Mouse (Mus musculus) intestine, embryonic 15.5 days (tissue): ENCODE results near the gene Cpsf2. TPM values are rescaled to one million over a fixed set of nuclear protein-coding genes. Genes with fewer than 3 reads are reported as not detected.

Experiments used
- ATAC-seq: fragments of 200-750 bp; cut with Nextera tagmentation; 2 replicates; pipeline ENCODE4 v1.8.0; 2017; ENCODE audit warnings: moderate TSS enrichment, moderate library complexity
- H3K27ac ChIP-seq: fragments of 300-500 bp; sonication (generic); 2 replicates; pipeline ENCODE4 v1.5.1; 2015; ENCODE audit warnings: mild to moderate bottlenecking, inconsistent platforms
- H3K27me3 ChIP-seq: fragments of 300-500 bp; sonication (generic); replicated peaks from 2 replicates; pipeline ENCODE4 v1.6.1; 2015; ENCODE audit warnings: inconsistent platforms
- H3K36me3 ChIP-seq: fragments of 300-500 bp; sonication (generic); 2 replicates; pipeline ENCODE4 v1.6.1; 2015; ENCODE audit warnings: inconsistent platforms
- H3K4me1 ChIP-seq: fragments of 300-500 bp; sonication (generic); replicated peaks from 2 replicates; pipeline ENCODE4 v1.6.1; 2015; ENCODE audit warnings: inconsistent platforms
- H3K4me2 ChIP-seq: fragments of 300-500 bp; sonication (generic); replicated peaks from 2 replicates; pipeline ENCODE4 v1.6.1; 2015; ENCODE audit warnings: mild to moderate bottlenecking, inconsistent platforms
- H3K4me3 ChIP-seq: fragments of 300-500 bp; sonication (generic); replicated peaks from 2 replicates; pipeline ENCODE4 v1.5.1; 2015; ENCODE audit warnings: inconsistent platforms
- H3K9ac ChIP-seq: fragments of 300-500 bp; sonication (generic); 2 replicates; pipeline ENCODE4 v1.6.1; 2015; ENCODE audit warnings: inconsistent platforms
- H3K9me3 ChIP-seq: fragments of 300-500 bp; sonication (generic); 2 replicates; pipeline ENCODE4 v1.6.1; 2016; ENCODE audit warnings: inconsistent platforms
- WGBS: fragments of 180-500 bp; shearing (Covaris S2); methylation state at CpG from one replicate; pipeline ENCODE4 v1.1.7; 2015; 5-methylcytosine and 5-hydroxymethylcytosine counted together
- polyA plus RNA-seq: library from polyadenylated mRNA; unstranded; fragments of >200 nt; fragmentation: Nextera tagmentation; extraction: Ambion mirVana; gene quantifications from 2 replicates; pipeline ENCODE4 v1.2.1, GENCODE M21; 2015

The Cpsf2 gene
- polyA plus RNA-seq, 1 experiment from 2014 or later: 27.1 TPM

GRCm38 (mm10) chr12:101985110-101985509 is 9.3 kb downstream of the Cpsf2 start:
- no peaks in the 10 kb centered on the region for H3K4me1 ChIP-seq
- WGBS: 53% methylated on average over 3 of the region's 3 CpGs
- H3K36me3 ChIP-seq: peaks cover 13% of the 10 kb centered on the region
- H3K27ac ChIP-seq: no peak overlapping the region
- no peak overlapping the region for H3K9ac ChIP-seq
- no peak overlapping the region for H3K4me3 ChIP-seq
- no peak overlapping the region for H3K4me2 ChIP-seq
- no peaks in the 10 kb centered on the region for H3K27me3 ChIP-seq
- H3K9me3 ChIP-seq: no peaks in the 10 kb centered on the region
- ATAC-seq: no peak

- Histone ChIP-seq H3K27me3 (no peaks in the 10 kb centered on the region), H3K36me3 (peaks cover 29% of the 10 kb centered on the region), H3K27ac (no peak overlapping the region), H3K4me3 (no peak overlapping the region), H3K9ac (no peak overlapping the region), H3K4me1 (no peaks in the 10 kb centered on the region), H3K9me3 (no peaks in the 10 kb centered on the region), H3K4me2 (no peak overlapping the region)
- WGBS: 88% methylated on average over 6 of the region's 6 CpGs
- ATAC-seq: no peak
Measured at GRCm38 (mm10) chr12:101987659-101988058, 11.9 kb downstream of the Cpsf2 start.

- H3K27me3 ChIP-seq: no peaks in the 10 kb centered on the region
- no peaks in the 10 kb centered on the region for H3K9me3 ChIP-seq
- H3K4me1 ChIP-seq: no peaks in the 10 kb centered on the region
- peaks cover 34% of the 10 kb centered on the region for H3K36me3 ChIP-seq
- ATAC-seq: no peak
- no peak overlapping the region for H3K27ac ChIP-seq
- no peak overlapping the region for H3K9ac ChIP-seq
- no peak overlapping the region for H3K4me3 ChIP-seq
- WGBS: 89% methylated on average over 8 of the region's 8 CpGs
- H3K4me2 ChIP-seq: no peak overlapping the region
Measured at GRCm38 (mm10) chr12:101994576-101995467, 19.0 kb downstream of the Cpsf2 start.

- no peaks in the 10 kb centered on the region for H3K27me3 ChIP-seq
- peaks cover 28% of the 10 kb centered on the region for H3K36me3 ChIP-seq
- no peak for ATAC-seq
- no peak overlapping the region for H3K4me2 ChIP-seq
- no peak overlapping the region for H3K9ac ChIP-seq
- WGBS: 81% methylated on average over 5 of the region's 5 CpGs
- no peak overlapping the region for H3K4me3 ChIP-seq
- no peak overlapping the region for H3K27ac ChIP-seq
- H3K9me3 ChIP-seq: no peaks in the 10 kb centered on the region
- no peaks in the 10 kb centered on the region for H3K4me1 ChIP-seq
Measured at GRCm38 (mm10) chr12:101998929-101999328, 23.1 kb downstream of the Cpsf2 start.

- no peak overlapping the region for H3K27ac ChIP-seq
- H3K9me3 ChIP-seq: no peaks in the 10 kb centered on the region
- no peak overlapping the region for H3K4me3 ChIP-seq
- H3K9ac ChIP-seq: no peak overlapping the region
- no peaks in the 10 kb centered on the region for H3K27me3 ChIP-seq
- 93% methylated on average over 11 of the region's 11 CpGs for WGBS
- peaks cover 28% of the 10 kb centered on the region for H3K36me3 ChIP-seq
- no peak overlapping the region for H3K4me2 ChIP-seq
- no peaks in the 10 kb centered on the region for H3K4me1 ChIP-seq
- ATAC-seq: no peak
Measured at GRCm38 (mm10) chr12:102000785-102001184, 25.0 kb downstream of the Cpsf2 start.

- Histone ChIP-seq H3K9me3 (no peaks in the 10 kb centered on the region), H3K4me3 (no peak overlapping the region), H3K36me3 (0 out of 2 replicates have a peak, but pooled peaks cover 2% of the 10 kb centered on the region), H3K4me2 (no peak overlapping the region), H3K27me3 (no peaks in the 10 kb centered on the region), H3K4me1 (no peaks in the 10 kb centered on the region), H3K9ac (no peak overlapping the region), H3K27ac (no peak overlapping the region)
- no peak for ATAC-seq
- 90% methylated on average over 16 of the region's 16 CpGs for WGBS
Measured at GRCm38 (mm10) chr12:102008111-102008977, 32.6 kb downstream of the Cpsf2 start.

GRCm38 (mm10) chr12:102009551-102009950 is 33.8 kb downstream of the Cpsf2 start:
- Histone ChIP-seq H3K4me2 (no peak overlapping the region), H3K27ac (no peak overlapping the region), H3K36me3 (no peaks in the 10 kb centered on the region), H3K9me3 (no peaks in the 10 kb centered on the region), H3K4me3 (no peak overlapping the region), H3K9ac (no peak overlapping the region), H3K27me3 (no peaks in the 10 kb centered on the region), H3K4me1 (no peaks in the 10 kb centered on the region)
- ATAC-seq: no peak
- WGBS: 77% methylated on average over 6 of the region's 6 CpGs

- no peak overlapping the region for H3K4me2 ChIP-seq
- H3K27me3 ChIP-seq: no peaks in the 10 kb centered on the region
- no peak overlapping the region for H3K27ac ChIP-seq
- H3K4me1 ChIP-seq: no peaks in the 10 kb centered on the region
- H3K9me3 ChIP-seq: no peaks in the 10 kb centered on the region
- no peak overlapping the region for H3K9ac ChIP-seq
- no peaks in the 10 kb centered on the region for H3K36me3 ChIP-seq
- H3K4me3 ChIP-seq: no peak overlapping the region
- 33% methylated on average over 5 of the region's 5 CpGs for WGBS
- ATAC-seq: peak; percentile 28; the same call in 1 of the 2 replicates
Measured at GRCm38 (mm10) chr12:102014411-102014810, 38.6 kb downstream of the Cpsf2 start.

- Histone ChIP-seq H3K27me3 (no peaks in the 10 kb centered on the region), H3K4me1 (no peaks in the 10 kb centered on the region), H3K4me2 (no peak overlapping the region), H3K36me3 (no peaks in the 10 kb centered on the region), H3K27ac (no peak overlapping the region), H3K9me3 (no peaks in the 10 kb centered on the region), H3K4me3 (no peak overlapping the region), H3K9ac (no peak overlapping the region)
- ATAC-seq: no peak
- 88% methylated on average over 6 of the region's 6 CpGs for WGBS
Measured at GRCm38 (mm10) chr12:102015127-102015526, 39.3 kb downstream of the Cpsf2 start.

GRCm38 (mm10) chr12:102021923-102022322 is 46.1 kb downstream of the Cpsf2 start:
- Histone ChIP-seq H3K9ac (no peak overlapping the region), H3K27ac (no peak overlapping the region), H3K27me3 (no peaks in the 10 kb centered on the region), H3K4me1 (no peaks in the 10 kb centered on the region), H3K4me2 (no peak overlapping the region), H3K4me3 (no peak overlapping the region), H3K9me3 (no peaks in the 10 kb centered on the region), H3K36me3 (no peaks in the 10 kb centered on the region)
- no peak for ATAC-seq
- 79% methylated on average over 6 of the region's 6 CpGs for WGBS

- no peak overlapping the region for H3K9ac ChIP-seq
- no peak for ATAC-seq
- H3K9me3 ChIP-seq: no peaks in the 10 kb centered on the region
- no peaks in the 10 kb centered on the region for H3K27me3 ChIP-seq
- no peak overlapping the region for H3K4me2 ChIP-seq
- H3K4me1 ChIP-seq: no peaks in the 10 kb centered on the region
- H3K36me3 ChIP-seq: no peaks in the 10 kb centered on the region
- WGBS: 46% methylated on average over 7 of the region's 7 CpGs
- no peak overlapping the region for H3K4me3 ChIP-seq
- H3K27ac ChIP-seq: no peak overlapping the region
Measured at GRCm38 (mm10) chr12:102029184-102029583, 53.4 kb downstream of the Cpsf2 start.

- WGBS: 49% methylated on average over 4 of the region's 4 CpGs
- no peak for ATAC-seq
- H3K9ac ChIP-seq: no peak overlapping the region
- no peaks in the 10 kb centered on the region for H3K4me1 ChIP-seq
- H3K9me3 ChIP-seq: no peaks in the 10 kb centered on the region
- H3K36me3 ChIP-seq: no peaks in the 10 kb centered on the region
- no peak overlapping the region for H3K4me2 ChIP-seq
- no peaks in the 10 kb centered on the region for H3K27me3 ChIP-seq
- H3K4me3 ChIP-seq: no peak overlapping the region
- no peak overlapping the region for H3K27ac ChIP-seq
Measured at GRCm38 (mm10) chr12:102029892-102030446, 54.2 kb downstream of the Cpsf2 start.
